Mouse (Mus musculus) heart, adult 2 months (tissue): ENCODE measurements around the gene Kng1.

Experiments
- EP300 ChIP-seq: fragments of 200-500 bp; IDR thresholded peaks from 2 replicates; pipeline ENCODE4 v1.6.1; 2011; ENCODE audit warnings: low read depth, low read length, control low read depth; ENCODE audit not compliant: insufficient read depth
- POLR2A ChIP-seq: fragments of 200-500 bp; IDR thresholded peaks from 2 replicates; pipeline ENCODE4 v1.6.1; 2011; ENCODE audit warnings: mild to moderate bottlenecking, low read depth, low read length, control low read depth; ENCODE audit not compliant: insufficient read depth

- TF ChIP-seq POLR2A = no peak
- TF ChIP-seq EP300 = no peak
Observed at GRCm38 (mm10) chr16:23025111-23025510, 32.6 kb upstream of the Kng1 start.
